Mouse (Mus musculus): ENCODE results near the gene Ecsit. TPM values are rescaled to one million over a fixed set of nuclear protein-coding genes. Genes with fewer than 3 reads are reported as not detected.
"Not testable (repeated sequence)": the region's sequence is repeated elsewhere in the genome, so short reads cannot be mapped to it uniquely, and the experiment has no call there.

The Ecsit gene
- total RNA-seq, 2 experiments from 2014 or later, result 43.0 to 49.9 TPM

DNA sequence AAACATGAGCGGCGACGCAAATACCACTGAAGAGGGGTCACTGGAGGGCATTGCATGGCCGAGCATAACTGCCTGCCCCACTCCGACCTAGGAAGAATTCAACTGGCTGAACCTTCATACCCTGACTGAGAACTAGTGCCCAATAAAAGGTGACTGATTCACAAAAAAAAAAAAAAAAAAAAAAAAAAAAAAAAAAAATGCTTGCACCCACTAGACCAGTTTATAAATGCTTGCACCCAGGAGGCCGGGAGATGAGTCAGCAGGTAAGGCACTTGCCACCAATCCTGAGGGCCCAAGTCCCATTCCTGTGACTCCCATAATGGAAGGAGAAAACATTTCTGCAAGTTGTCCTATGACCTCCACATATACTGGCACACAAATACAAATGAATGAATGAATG, 7.5 kb upstream of the Ecsit start:
- no peak for DNase-seq (ENCODE audit: low spot score in 2 of 2)

GRCm38 (mm10) chr9:22089986-22090385, 4.7 kb upstream of the Ecsit start:
- no peak for DNase-seq (ENCODE audit: low spot score in 2 of 2)

- DNase-seq (ENCODE audit: low spot score in 2 of 2), result no peak
These were observed 4.0 kb upstream of the Ecsit start for GRCm38 (mm10) chr9:22089281-22089680.

GRCm38 (mm10) chr9:22087034-22087618, 1.9 kb upstream of the Ecsit start:
- no peak for DNase-seq (ENCODE audit: low spot score in 2 of 2)

DNA sequence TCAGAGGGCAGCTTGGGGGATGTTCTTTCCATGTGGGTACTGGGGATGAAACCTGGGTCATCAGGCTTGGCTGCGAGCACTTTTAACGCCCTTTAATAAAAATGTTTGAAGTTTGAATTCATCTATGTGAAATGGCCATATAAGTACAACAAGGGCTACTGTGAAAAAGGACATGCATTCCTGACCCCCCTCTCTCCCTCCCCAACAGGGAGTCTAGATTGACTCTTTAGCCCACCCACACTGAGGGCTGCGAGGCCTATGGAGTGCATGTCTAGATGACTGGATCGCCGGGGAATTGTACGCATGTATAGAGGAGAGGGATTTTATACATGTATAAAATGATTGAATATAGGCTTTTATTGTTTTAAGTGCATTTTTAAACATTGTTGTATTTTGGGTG, 774 bp upstream of the Ecsit start:
- no peak for DNase-seq (ENCODE audit: low spot score in 2 of 2)

DNA sequence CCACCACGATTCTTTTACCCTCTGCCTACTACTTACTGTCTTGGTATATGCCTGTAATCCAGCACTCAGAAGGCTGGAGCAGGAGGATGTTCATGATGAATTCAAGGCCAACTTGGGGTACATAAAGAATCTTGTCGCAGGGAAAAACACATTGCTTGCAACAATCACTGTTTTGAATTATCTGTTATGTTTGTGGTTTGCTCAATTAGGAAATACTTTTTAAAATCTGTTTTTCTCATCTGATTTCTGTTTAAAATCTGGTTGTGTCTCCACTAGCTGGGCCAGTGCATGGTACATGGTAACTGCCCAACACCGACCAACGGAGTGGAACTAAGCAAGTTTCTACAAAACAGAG, 594 bp downstream of the Ecsit start:
- DNase-seq (ENCODE audit: low spot score in 2 of 2), result no peak

DNA sequence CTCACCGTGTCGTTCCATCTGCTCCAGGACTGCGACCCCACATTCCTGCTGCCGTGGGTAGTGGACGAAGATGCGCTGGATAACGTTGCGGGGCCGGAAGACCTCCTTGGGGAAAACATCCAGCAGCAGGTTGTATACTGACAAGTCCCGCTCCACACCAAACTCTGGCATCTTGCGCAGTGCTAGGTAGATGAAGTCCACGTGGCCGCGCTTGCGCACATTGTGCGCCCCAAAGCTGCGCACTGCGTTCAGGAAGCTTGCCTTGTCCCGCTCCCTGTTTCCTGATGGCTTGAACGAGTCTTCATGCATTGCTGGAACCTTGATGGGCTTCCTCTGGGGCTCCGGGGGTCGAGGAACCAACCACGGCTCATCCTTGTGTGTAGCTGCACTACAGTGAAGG, 9.0 kb downstream of the Ecsit start:
- DNase-seq (ENCODE audit: low spot score in 2 of 2), result no peak

- not testable (repeated sequence) for DNase-seq (ENCODE audit: low spot score in 2 of 2)
These were observed 9.5 kb downstream of the Ecsit start for GRCm38 (mm10) chr9:22075778-22076177.

DNA sequence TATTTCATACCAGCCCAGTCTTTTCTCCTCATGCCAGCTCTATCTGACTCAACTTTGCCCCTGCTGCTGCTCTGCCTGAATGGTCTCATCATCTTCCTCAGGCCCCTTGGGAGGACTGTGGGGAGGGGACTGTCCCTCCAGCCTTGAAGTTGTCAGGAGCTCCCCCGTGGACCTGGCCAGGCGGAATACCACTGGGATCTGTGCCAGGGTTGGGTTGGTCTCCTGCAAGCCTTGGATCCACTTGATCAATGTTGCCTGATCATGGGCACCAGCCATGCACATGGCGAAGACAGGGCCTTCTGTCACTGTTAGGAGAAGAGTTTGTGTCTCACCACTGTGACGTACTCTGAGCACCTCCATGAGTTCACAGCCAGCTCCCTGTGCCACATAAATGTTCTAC, 13.0 kb downstream of the Ecsit start:
- DNase-seq (ENCODE audit: low spot score in 2 of 2), result no peak

- peak; percentile 97 for DNase-seq (ENCODE audit: low spot score in 2 of 2)
These were observed 14.3 kb downstream of the Ecsit start, which contains the start of the genes Gm49318 and Zfp653 for GRCm38 (mm10) chr9:22070791-22071573. TSS of gene Gm49318 (minus strand) at chr9:22071259. TSS of gene Zfp653 (minus strand) at chr9:22071376.

- DNase-seq (ENCODE audit: low spot score in 2 of 2), result no peak
These were observed 15.2 kb downstream of the Ecsit start for GRCm38 (mm10) chr9:22069881-22070553.

- no peak for DNase-seq (ENCODE audit: low spot score in 2 of 2)
These were observed 18.0 kb downstream of the Ecsit start for GRCm38 (mm10) chr9:22067195-22067594.

DNA sequence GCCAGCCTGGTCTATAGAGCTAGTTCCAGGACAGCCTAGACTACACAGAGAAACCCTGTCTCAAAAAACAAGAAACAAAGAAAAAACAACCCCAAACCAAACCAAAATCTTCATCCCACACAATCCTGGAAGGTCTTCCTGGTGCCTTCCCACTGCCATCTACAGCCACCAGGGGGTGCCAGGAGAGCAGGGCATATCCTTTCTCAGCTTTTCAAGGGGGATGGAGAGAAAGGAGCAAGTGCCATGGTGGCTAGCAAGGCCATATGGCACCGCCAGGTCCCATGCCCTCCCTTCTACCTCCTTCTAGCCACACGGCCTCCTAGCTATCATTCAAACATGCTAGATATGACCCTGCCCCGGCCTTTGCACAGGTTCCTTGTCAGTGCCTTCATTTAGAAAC, 18.8 kb downstream of the Ecsit start:
- peak; percentile 56 to 69 for DNase-seq (ENCODE audit: low spot score in 2 of 2)

- no peak for DNase-seq (ENCODE audit: low spot score in 2 of 2)
These were observed 19.6 kb downstream of the Ecsit start for GRCm38 (mm10) chr9:22065642-22066041.

DNA sequence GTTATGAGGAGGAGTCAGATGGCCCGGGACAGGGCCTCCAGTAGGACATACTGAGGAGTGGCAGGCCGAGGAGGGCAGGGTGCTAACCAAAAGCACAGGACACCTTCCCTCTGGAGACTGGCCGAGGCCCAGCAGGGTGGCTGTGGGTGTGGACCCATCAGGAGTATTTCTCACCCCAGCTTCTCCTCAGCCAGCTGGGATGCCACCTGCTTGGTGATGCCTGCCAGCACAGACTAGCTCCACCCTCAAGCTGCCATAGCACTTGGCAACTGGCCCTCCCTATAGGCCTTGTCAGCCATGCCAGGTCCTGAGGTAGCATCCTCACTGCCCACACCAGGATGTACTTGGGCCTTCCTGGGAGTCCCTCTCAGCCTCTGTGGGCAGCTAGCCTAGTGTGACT, 20.9 kb downstream of the Ecsit start:
- peak in 1 of 2 experiments; percentile 61 for DNase-seq (ENCODE audit: low spot score in 2 of 2)

DNA sequence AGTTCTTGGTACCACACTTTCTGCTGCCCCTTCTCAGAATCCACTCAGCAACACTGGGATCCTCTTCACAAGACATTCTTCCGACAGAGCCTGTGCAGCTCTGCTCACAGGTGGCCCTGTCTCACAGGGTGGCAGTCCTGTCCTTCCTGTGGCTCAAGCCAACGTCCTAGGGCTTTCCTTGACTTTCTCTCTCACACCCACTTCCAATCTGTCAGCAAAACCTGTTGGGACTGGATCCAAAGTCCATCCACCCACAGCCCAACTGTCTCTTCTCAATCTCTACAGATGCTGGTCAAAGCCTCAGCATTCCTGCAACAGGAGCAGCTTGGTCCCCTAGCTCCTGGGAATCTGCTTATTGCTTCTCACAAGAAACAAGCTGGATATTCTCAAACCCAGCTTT, 23.9 kb downstream of the Ecsit start:
- DNase-seq (ENCODE audit: low spot score in 2 of 2), result peak; percentile 65 to 82

DNA sequence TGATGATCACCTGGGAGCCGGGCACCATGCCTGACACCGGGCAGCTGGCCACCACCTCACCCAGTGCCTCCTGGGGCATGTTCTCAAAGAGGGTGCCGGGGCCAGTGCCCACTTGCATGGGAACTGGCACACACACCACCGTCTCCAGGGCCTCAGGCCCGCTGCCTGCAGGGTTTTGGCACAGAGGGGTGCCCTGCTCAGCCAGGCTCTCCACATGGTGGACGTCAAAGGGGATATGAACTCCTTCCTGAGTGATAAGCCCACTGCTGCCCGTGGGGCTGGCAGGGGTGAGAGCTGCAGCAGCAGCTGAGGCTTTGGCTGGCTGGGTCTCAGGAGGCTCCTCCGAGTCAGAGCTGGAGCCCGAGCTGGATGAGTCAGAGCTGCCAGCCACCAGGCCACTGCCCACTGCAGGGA, 27.2 kb downstream of the Ecsit start:
- no peak for DNase-seq (ENCODE audit: low spot score in 2 of 2)

- no peak for DNase-seq (ENCODE audit: low spot score in 2 of 2)
These were observed 28.2 kb downstream of the Ecsit start for GRCm38 (mm10) chr9:22057031-22057517.

GRCm38 (mm10) chr9:22056303-22056910, 28.8 kb downstream of the Ecsit start:
- DNase-seq (ENCODE audit: low spot score in 2 of 2), result no peak

DNA sequence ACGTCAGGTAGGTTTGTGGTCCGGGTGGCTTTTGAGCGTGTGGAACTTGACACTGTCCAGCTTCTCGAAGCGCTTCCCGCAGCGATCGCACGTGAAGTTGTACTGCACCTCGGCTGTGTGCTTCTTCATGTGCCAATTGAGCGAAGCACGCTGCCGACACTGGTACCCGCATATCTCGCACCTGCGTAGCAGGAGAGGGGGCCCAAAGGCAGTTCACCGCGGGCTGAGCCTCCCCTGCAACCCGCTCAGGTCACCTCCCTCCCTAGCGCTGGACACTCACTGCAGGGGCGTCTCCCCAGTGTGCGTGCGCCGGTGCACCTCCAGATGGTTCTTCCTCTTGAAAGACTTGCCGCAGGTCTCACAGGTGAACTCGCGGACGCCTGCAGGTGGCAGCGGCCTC, 29.5 kb downstream of the Ecsit start:
- DNase-seq (ENCODE audit: low spot score in 2 of 2), result no peak

- peak; percentile 73 to 77 for DNase-seq (ENCODE audit: low spot score in 2 of 2)
These were observed 30.7 kb downstream of the Ecsit start for GRCm38 (mm10) chr9:22054411-22055076.

Measured in left cerebral cortex, adult 18-20 months (tissue).